Mouse (Mus musculus): ENCODE measurements at regions not wholly inside any gene's neighbourhood (a gene's known extent, or its start where the extent isn't known, plus 50 kb on each side); places are given as distances from the start of the nearest gene placed in this dataset.
A peak's percentile ranks its signal among the peaks of the same experiment; 100 is the strongest.

- Histone ChIP-seq H3K4me1 (replicated peaks; ENCODE audit: low read depth, low read length) (0 out of 2 replicates have a peak, but pooled peaks cover 3% of the 10 kb centered on the region), H3K36me3 (ENCODE audit: insufficient read depth, low read length) (no peaks in the 10 kb centered on the region), H3K27me3 (ENCODE audit: insufficient read depth, low read length) (peaks cover 19% of the 10 kb centered on the region), H3K9me3 (ENCODE audit: low read length) (peaks cover 4% of the 10 kb centered on the region; the same call in 1 of the 2 replicates), H3K4me3 (replicated peaks; ENCODE audit: low read length) (no peak overlapping the region)
- TF ChIP-seq POU5F1 (IDR thresholded peaks at IDR 0.05; ENCODE audit: borderline replicate concordance, low read length): no peak
Measured at GRCm38 (mm10) chr2:173444386-173444785, 78.0 kb upstream of the 1700021F07Rik start.

DNA sequence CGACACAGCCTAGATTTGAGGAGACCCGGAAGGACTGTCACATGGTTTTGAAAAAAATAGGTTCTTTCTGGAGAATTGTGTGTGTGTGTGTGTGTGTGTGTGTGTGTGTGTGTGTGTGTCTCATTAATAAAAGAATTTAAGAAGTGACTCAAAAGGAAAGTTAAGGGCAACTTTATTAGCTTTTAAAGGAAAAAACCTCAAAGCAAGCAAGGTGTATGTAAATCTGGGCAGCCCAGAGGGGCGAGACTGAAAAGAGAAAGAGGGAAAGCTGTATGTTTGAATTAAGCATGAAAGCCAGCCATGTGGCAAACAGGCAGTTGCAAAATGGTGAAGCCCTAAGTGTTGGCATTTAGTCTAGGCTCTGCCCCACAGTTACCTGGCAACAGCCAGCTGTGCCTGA, 77.3 kb upstream of the 1700021F07Rik start:
- no peak for TF ChIP-seq NANOG (IDR thresholded peaks at IDR 0.05; ENCODE audit: borderline replicate concordance, low read length)
- no peak for TF ChIP-seq POU5F1 (IDR thresholded peaks at IDR 0.05; ENCODE audit: borderline replicate concordance, low read length)
- TF ChIP-seq CTCF (conservative IDR thresholded peaks at IDR 0.05; ENCODE audit: low read length): no peak
- H3K27me3 ChIP-seq (ENCODE audit: insufficient read depth, low read length): peaks cover 19% of the 10 kb centered on the region

GRCm38 (mm10) chr2:173448546-173449187, 73.7 kb upstream of the 1700021F07Rik start:
- H3K27me3 ChIP-seq (ENCODE audit: insufficient read depth, low read length): peaks cover 2% of the 10 kb centered on the region; the same call in 1 of the 2 replicates
- no peaks in the 10 kb centered on the region for H3K36me3 ChIP-seq (ENCODE audit: insufficient read depth, low read length)
- H3K9me3 ChIP-seq (ENCODE audit: low read length): peaks cover 4% of the 10 kb centered on the region; the same call in 1 of the 2 replicates
- H3K4me3 ChIP-seq (replicated peaks; ENCODE audit: low read length): no peak overlapping the region
- H3K4me1 ChIP-seq (replicated peaks; ENCODE audit: low read depth, low read length): 0 out of 2 replicates have a peak, but pooled peaks cover 3% of the 10 kb centered on the region
- TF ChIP-seq POU5F1 (IDR thresholded peaks at IDR 0.05; ENCODE audit: borderline replicate concordance, low read length) (no peak), NANOG (IDR thresholded peaks at IDR 0.05; ENCODE audit: borderline replicate concordance, low read length) (no peak), CTCF (conservative IDR thresholded peaks at IDR 0.05; ENCODE audit: low read length) (no peak)

More for the DNA sequence above, 77.3 kb upstream of the 1700021F07Rik start:
- Histone ChIP-seq H3K4me3 (replicated peaks; ENCODE audit: low read length) (no peak overlapping the region), H3K36me3 (ENCODE audit: insufficient read depth, low read length) (no peaks in the 10 kb centered on the region), H3K9me3 (ENCODE audit: low read length) (peaks cover 4% of the 10 kb centered on the region; the same call in 1 of the 2 replicates), H3K4me1 (replicated peaks; ENCODE audit: low read depth, low read length) (0 out of 2 replicates have a peak, but pooled peaks cover 3% of the 10 kb centered on the region)

GRCm38 (mm10) chr2:173449198-173449597, 73.2 kb upstream of the 1700021F07Rik start:
- Histone ChIP-seq H3K9me3 (ENCODE audit: low read length) (peaks cover 4% of the 10 kb centered on the region; the same call in 1 of the 2 replicates), H3K4me1 (replicated peaks; ENCODE audit: low read depth, low read length) (0 out of 2 replicates have a peak, but pooled peaks cover 3% of the 10 kb centered on the region), H3K4me3 (replicated peaks; ENCODE audit: low read length) (no peak overlapping the region), H3K27me3 (ENCODE audit: insufficient read depth, low read length) (peaks cover 2% of the 10 kb centered on the region; the same call in 1 of the 2 replicates), H3K36me3 (ENCODE audit: insufficient read depth, low read length) (no peaks in the 10 kb centered on the region)
- TF ChIP-seq POU5F1 (IDR thresholded peaks at IDR 0.05; ENCODE audit: borderline replicate concordance, low read length) (no peak), NANOG (IDR thresholded peaks at IDR 0.05; ENCODE audit: borderline replicate concordance, low read length) (no peak), CTCF (conservative IDR thresholded peaks at IDR 0.05; ENCODE audit: low read length) (no peak)

DNA sequence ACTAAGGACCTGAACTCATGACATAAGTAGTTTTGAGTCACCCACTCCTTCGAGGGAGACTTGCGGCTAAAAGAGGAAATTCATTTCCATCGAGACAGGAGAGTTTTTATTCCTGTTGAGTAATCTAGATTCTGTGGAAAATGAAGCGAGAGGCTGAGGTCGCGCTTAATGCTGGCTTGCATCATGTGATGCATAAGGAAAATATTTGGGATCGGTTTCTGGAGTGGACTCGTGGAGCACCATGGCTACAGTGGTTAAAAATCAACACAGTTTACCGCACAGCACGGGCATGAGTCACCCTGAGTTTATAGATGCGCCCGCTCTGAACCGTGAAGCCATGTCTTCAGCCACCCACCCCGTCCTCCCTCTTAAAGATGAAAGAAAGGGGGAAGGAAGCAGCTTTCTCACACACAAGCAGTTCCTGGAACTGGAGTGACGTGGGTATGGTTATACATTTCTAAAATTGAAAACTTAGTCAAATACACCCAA, 70.3 kb upstream of the 1700021F07Rik start:
- no peaks in the 10 kb centered on the region for H3K36me3 ChIP-seq (ENCODE audit: insufficient read depth, low read length)
- H3K4me1 ChIP-seq (replicated peaks; ENCODE audit: low read depth, low read length): 0 out of 2 replicates have a peak, but pooled peaks cover 3% of the 10 kb centered on the region
- no peak overlapping the region for H3K4me3 ChIP-seq (replicated peaks; ENCODE audit: low read length)
- no peak for TF ChIP-seq POU5F1 (IDR thresholded peaks at IDR 0.05; ENCODE audit: borderline replicate concordance, low read length)
- TF ChIP-seq CTCF (conservative IDR thresholded peaks at IDR 0.05; ENCODE audit: low read length): no peak
- no peak for TF ChIP-seq NANOG (IDR thresholded peaks at IDR 0.05; ENCODE audit: borderline replicate concordance, low read length)
- H3K27me3 ChIP-seq (ENCODE audit: insufficient read depth, low read length): peaks cover 4% of the 10 kb centered on the region; the same call in 1 of the 2 replicates
- peaks cover 8% of the 10 kb centered on the region; the same call in 1 of the 2 replicates for H3K9me3 ChIP-seq (ENCODE audit: low read length)

DNA sequence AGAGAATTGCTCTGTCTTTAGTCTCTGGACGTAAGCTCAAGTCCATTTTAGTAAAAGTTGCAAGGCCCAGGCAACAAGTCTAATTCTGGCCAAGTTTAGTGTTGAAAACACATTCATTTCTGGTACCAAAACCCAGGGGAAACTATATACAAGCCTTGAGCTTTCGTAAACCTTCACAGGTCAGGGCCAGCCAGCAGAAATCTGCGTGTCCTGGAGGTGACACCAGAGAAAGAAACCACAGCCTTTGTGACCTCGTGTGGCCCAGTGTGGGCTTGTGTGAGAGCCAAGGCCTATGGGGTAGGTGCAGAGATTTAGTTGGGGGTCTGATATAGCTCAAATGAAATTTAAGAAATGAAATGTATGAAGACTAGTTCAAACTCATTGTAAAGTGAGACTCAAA, 69.6 kb upstream of the 1700021F07Rik start:
- H3K27me3 ChIP-seq (ENCODE audit: insufficient read depth, low read length): peaks cover 8% of the 10 kb centered on the region; the same call in 1 of the 2 replicates
- 0 out of 2 replicates have a peak, but pooled peaks cover 3% of the 10 kb centered on the region for H3K4me1 ChIP-seq (replicated peaks; ENCODE audit: low read depth, low read length)
- H3K36me3 ChIP-seq (ENCODE audit: insufficient read depth, low read length): no peaks in the 10 kb centered on the region
- no peak for TF ChIP-seq CTCF (conservative IDR thresholded peaks at IDR 0.05; ENCODE audit: low read length)
- TF ChIP-seq NANOG (IDR thresholded peaks at IDR 0.05; ENCODE audit: borderline replicate concordance, low read length): no peak
- TF ChIP-seq POU5F1 (IDR thresholded peaks at IDR 0.05; ENCODE audit: borderline replicate concordance, low read length): no peak
- H3K4me3 ChIP-seq (replicated peaks; ENCODE audit: low read length): no peak overlapping the region
- peaks cover 6% of the 10 kb centered on the region; the same call in 1 of the 2 replicates for H3K9me3 ChIP-seq (ENCODE audit: low read length)

GRCm38 (mm10) chr2:173453569-173454405, 68.6 kb upstream of the 1700021F07Rik start:
- no peak for TF ChIP-seq NANOG (IDR thresholded peaks at IDR 0.05; ENCODE audit: borderline replicate concordance, low read length)
- peak; percentile 90 for TF ChIP-seq CTCF (conservative IDR thresholded peaks at IDR 0.05; ENCODE audit: low read length)
- H3K4me1 ChIP-seq (replicated peaks; ENCODE audit: low read depth, low read length): no peaks in the 10 kb centered on the region
- no peaks in the 10 kb centered on the region for H3K36me3 ChIP-seq (ENCODE audit: insufficient read depth, low read length)

DNA sequence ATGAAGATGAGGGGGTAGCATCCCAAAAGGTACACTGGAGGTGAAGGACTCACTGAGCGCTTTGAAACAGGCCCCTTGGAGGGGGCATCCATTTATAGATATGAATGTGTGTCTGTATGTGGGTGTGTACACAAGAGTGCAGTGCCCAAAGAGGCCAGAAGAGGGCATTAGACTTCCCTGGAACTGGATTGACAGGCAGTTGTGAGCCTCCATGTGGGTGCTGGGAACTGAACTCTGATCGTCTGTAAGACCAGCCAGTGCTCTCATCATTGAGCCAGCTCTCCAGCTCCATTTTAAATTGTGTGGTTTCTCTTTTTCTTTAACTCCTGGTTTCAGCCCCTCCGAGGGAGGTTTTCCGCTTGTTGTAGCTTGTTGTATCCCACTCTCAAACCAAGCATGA, 67.6 kb upstream of the 1700021F07Rik start:
- no peak overlapping the region for H3K4me3 ChIP-seq (replicated peaks; ENCODE audit: low read length)
- no peaks in the 10 kb centered on the region for H3K36me3 ChIP-seq (ENCODE audit: insufficient read depth, low read length)
- peak; percentile 18; the same call in 1 of the 2 replicates for TF ChIP-seq CTCF (conservative IDR thresholded peaks at IDR 0.05; ENCODE audit: low read length)
- TF ChIP-seq POU5F1 (IDR thresholded peaks at IDR 0.05; ENCODE audit: borderline replicate concordance, low read length): no peak
- peaks cover 15% of the 10 kb centered on the region; the same call in 1 of the 2 replicates for H3K27me3 ChIP-seq (ENCODE audit: insufficient read depth, low read length)
- H3K9me3 ChIP-seq (ENCODE audit: low read length): peaks cover 4% of the 10 kb centered on the region; the same call in 1 of the 2 replicates
- no peaks in the 10 kb centered on the region for H3K4me1 ChIP-seq (replicated peaks; ENCODE audit: low read depth, low read length)

More at GRCm38 (mm10) chr2:173453569-173454405, 68.6 kb upstream of the 1700021F07Rik start:
- H3K9me3 ChIP-seq (ENCODE audit: low read length): peaks cover 4% of the 10 kb centered on the region; the same call in 1 of the 2 replicates
- H3K27me3 ChIP-seq (ENCODE audit: insufficient read depth, low read length): peaks cover 15% of the 10 kb centered on the region; the same call in 1 of the 2 replicates
- no peak overlapping the region for H3K4me3 ChIP-seq (replicated peaks; ENCODE audit: low read length)

All from E14TG2a.4 (cell line).